Mouse (Mus musculus) forebrain, postnatal 0 days (tissue): ENCODE measurements around the gene Acot7. TPM values are rescaled to one million over a fixed set of nuclear protein-coding genes. Genes with fewer than 3 reads are reported as not detected.
A peak's percentile ranks its signal among the peaks of the same experiment; 100 is the strongest.

Source experiments
- ATAC-seq: fragments of 200-750 bp; cut with Nextera tagmentation; 2 replicates; pipeline ENCODE4 v1.8.0; 2017; ENCODE audit warnings: mild to moderate bottlenecking, moderate library complexity
- DNase-seq: peaks from one replicate; pipeline ENCODE4 v3.0.0-alpha.2; 2015
- H3K27ac ChIP-seq: fragments of 300-500 bp; sonication (generic); 2 replicates; pipeline ENCODE4 v1.5.1; 2014; ENCODE audit warnings: low read depth, mild to moderate bottlenecking, antibody characterized with exemption, low read length, moderate library complexity, mixed read lengths
- H3K27me3 ChIP-seq: fragments of 300-500 bp; sonication (generic); 2 replicates; pipeline ENCODE4 v1.6.1; 2014; ENCODE audit warnings: mild to moderate bottlenecking, low read length, mixed read lengths; ENCODE audit not compliant: insufficient read depth
- H3K36me3 ChIP-seq: fragments of 300-500 bp; sonication (generic); 2 replicates; pipeline ENCODE4 v1.6.1; 2014; ENCODE audit warnings: mild to moderate bottlenecking, moderate library complexity; ENCODE audit not compliant: insufficient read depth
- H3K4me1 ChIP-seq: fragments of 300-500 bp; sonication (generic); 2 replicates; pipeline ENCODE4 v1.6.1; 2014; ENCODE audit warnings: antibody characterized with exemption; ENCODE audit not compliant: insufficient read depth
- H3K4me2 ChIP-seq: fragments of 300-500 bp; sonication (generic); 2 replicates; pipeline ENCODE4 v1.6.1; 2014; ENCODE audit warnings: low read depth, mild to moderate bottlenecking, moderate library complexity
- H3K4me3 ChIP-seq: fragments of 300-500 bp; sonication (generic); 2 replicates; pipeline ENCODE4 v1.5.1; 2014; ENCODE audit warnings: low read depth, low read length, mixed read lengths
- H3K9ac ChIP-seq: fragments of 300-500 bp; sonication (generic); 2 replicates; pipeline ENCODE4 v1.6.1; 2014; ENCODE audit warnings: mild to moderate bottlenecking
- H3K9me3 ChIP-seq: fragments of 300-500 bp; sonication (generic); 2 replicates; pipeline ENCODE4 v1.6.1; 2016; ENCODE audit warnings: low read length
- CTCF ChIP-seq: sonication (generic); IDR thresholded peaks from 2 replicates; pipeline ENCODE4 v1.5.1; 2016; ENCODE audit warnings: antibody characterized with exemption, control low read depth, low read depth
- WGBS: fragments of 180-500 bp; shearing (Covaris S2); extraction: QIAGEN DNeasy Blood & Tissue Kit; methylation state at CpG from one replicate; pipeline ENCODE4 v1.1.7; 2014; 5-methylcytosine and 5-hydroxymethylcytosine counted together
- polyA plus RNA-seq: library from polyadenylated mRNA; unstranded; fragments of >200 nt; fragmentation: Nextera tagmentation; extraction: Ambion mirVana; gene quantifications from 2 replicates; pipeline ENCODE4 v1.2.1, GENCODE M21; 2015
- total RNA-seq: library from RNA; depleted of rRNA; stranded (reverse); fragments of >200 nt; gene quantifications from 2 replicates; pipeline ENCODE4 v1.2.3, GENCODE M21; 2014

Gene Acot7
- total and polyA plus RNA-seq, 2 experiments from 2014 or later: 193 to 466 TPM

DNA sequence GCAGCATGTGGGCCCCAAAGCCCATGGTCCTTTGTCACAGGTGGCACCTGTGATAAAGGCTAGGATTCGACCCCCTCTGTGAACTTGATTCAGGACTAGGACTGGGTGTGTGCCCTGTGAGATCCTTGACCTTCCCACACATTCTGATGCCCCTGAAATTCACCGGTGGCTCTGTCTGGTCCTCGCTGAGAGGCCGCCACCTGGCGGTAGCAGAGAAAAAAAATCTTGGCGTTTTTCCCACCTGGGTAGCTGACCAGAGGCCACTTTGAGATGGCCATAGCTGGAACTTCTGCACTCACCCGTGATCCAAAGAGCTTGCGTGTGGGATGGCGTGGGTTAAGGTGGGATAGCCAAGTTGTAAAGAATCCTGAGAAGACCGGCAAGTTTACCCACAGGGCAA, 107.6 kb downstream of the Acot7 start:
- Histone ChIP-seq H3K27ac (no peak overlapping the region), H3K9me3 (no peaks in the 10 kb centered on the region), H3K27me3 (peaks cover 65% of the 10 kb centered on the region), H3K36me3 (peaks cover 4% of the 10 kb centered on the region; the same call in 1 of the 2 replicates), H3K9ac (no peak overlapping the region), H3K4me1 (peaks cover 9% of the 10 kb centered on the region; the same call in 1 of the 2 replicates), H3K4me3 (no peak overlapping the region), H3K4me2 (no peak overlapping the region)
- TF ChIP-seq CTCF: peak; percentile 70
- no peak for ATAC-seq
- peak; percentile 69 for DNase-seq
- WGBS: 3% methylated on average over 10 of the region's 10 CpGs

DNA sequence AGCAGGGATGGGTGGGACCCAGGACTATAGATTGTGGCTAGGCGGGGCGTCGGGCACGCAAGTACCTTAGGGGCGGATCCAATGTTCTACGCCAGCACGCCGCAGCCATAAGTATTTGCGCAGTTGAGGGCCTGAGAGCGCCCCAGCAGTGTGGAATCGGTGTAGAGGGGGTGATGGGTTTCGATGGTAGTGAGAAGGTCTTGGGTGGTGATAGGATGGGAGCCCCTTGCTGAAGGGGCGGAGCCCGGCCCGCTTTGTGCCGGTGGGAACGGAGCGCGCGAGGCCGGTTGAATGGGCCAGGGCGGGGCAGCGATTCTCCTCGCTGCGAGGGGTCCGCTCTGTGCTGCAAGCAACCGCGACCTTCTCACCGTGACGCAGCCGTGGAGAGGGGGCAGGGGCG, 108.2 kb downstream of the Acot7 start:
- Histone ChIP-seq H3K27ac (no peak overlapping the region), H3K36me3 (no peaks in the 10 kb centered on the region), H3K9me3 (no peaks in the 10 kb centered on the region), H3K4me2 (peak overlapping the region; percentile 76), H3K9ac (peak overlapping the region; percentile 57), H3K4me3 (peak overlapping the region; percentile 37), H3K4me1 (peaks cover 14% of the 10 kb centered on the region; the same call in 1 of the 2 replicates), H3K27me3 (peaks cover 64% of the 10 kb centered on the region)
- 3% methylated on average over 32 of the region's 32 CpGs for WGBS
- TF ChIP-seq CTCF: no peak
- DNase-seq (peak; percentile 63), ATAC-seq (peak; percentile 40)

DNA sequence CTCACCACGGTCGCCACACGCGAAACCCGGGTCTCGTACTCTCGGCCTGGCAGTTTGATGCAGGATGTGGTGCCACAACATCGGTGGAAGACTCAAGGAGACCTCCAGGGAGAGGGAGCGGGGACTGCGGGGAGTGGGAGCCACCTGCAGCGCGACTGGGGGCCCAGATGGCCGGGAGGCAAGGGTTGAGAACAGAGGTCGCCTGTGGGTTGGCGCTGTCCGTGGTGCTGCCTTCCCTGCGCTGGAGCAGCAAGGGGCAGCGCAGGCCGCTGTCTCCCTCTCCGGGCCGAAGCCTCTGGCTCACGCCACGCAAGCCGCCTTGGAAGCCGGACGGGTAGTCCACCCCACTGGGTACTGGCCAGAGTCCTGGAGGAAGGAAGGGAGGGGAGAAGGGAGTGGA, 109.0 kb downstream of the Acot7 start:
- H3K36me3 ChIP-seq: no peaks in the 10 kb centered on the region
- peaks cover 14% of the 10 kb centered on the region; the same call in 1 of the 2 replicates for H3K4me1 ChIP-seq
- TF ChIP-seq CTCF: no peak
- WGBS: 5% methylated on average over 26 of the region's 26 CpGs
- DNase-seq (no peak), ATAC-seq (no peak)
- H3K27ac ChIP-seq: no peak overlapping the region
- H3K9me3 ChIP-seq: no peaks in the 10 kb centered on the region
- H3K9ac ChIP-seq: peak overlapping the region; percentile 57
- peak overlapping the region; percentile 76 for H3K4me2 ChIP-seq
- peaks cover 64% of the 10 kb centered on the region for H3K27me3 ChIP-seq
- H3K4me3 ChIP-seq: peak overlapping the region; percentile 37

DNA sequence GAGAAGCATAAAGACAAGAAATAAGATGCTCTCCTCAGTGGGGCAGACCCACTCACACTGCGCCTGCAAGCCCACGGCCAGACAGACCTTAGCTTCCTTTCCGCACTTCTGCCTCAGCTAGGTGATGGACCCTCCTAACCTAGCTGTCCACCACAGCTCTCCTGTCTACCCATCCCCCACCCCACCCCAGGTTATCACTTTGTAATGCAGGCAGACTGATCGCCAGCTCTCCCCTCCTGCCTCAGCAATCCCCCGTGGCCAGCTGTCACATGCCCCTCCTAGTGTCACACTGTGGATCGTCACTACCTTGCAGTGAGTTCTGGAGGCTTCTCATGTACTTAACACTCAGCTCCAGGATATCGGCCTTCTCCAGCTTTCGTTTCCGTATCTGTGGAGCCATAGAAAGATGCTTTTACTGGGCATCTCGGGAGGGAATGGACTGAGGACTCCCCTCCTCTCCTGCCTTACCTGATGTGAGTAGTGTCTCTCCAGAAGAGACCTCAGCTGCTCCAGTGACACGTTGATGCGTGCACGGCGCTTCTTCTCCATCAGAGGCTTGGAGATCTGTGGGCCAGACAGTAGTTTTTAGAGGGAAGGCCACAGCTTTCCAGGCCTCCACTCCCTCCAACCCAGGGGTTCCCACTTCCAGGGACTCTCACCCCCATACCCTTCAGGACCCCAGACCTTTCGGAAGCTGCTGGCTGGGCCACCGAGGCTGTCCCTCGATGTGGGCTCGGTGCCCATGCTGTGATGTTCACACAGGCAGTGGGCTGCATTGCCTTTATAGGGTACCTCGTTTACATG, 109.6 kb downstream of the Acot7 start:
- H3K4me2 ChIP-seq: peak overlapping the region; percentile 76
- no peak for TF ChIP-seq CTCF
- WGBS: 11% methylated on average over 19 of the region's 19 CpGs

DNA sequence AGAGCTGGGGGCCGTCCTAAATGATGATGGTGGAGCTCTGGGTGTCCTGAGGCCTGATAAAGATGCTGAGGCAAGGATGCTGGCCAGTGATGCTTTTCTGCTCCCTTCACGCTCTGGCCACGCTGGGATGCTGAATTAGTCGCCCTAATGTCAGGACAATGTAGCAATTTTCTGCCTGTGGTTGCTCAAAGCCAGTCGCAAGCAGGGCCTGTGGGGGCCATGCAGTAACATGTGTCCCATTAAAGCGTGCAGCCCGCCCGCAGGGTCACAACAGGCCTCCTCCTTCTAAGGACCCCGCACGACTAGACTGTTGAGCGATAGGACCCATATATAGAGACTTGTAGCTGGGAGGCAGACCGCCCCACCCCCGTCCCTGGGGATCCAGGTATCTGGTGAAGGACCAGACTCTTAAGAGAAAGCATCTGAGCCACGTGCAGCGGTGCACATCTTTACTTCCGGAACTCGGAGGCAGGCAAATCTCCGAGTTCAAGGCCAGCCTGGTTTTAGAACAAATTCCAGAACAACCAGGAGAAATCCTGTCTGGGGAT, 110.5 kb downstream of the Acot7 start:
- H3K4me3 ChIP-seq: no peak overlapping the region
- no peak for ATAC-seq
- no peak for DNase-seq
- H3K27ac ChIP-seq: no peak overlapping the region
- peaks cover 66% of the 10 kb centered on the region for H3K27me3 ChIP-seq
- H3K9me3 ChIP-seq: no peaks in the 10 kb centered on the region
- no peak overlapping the region for H3K4me2 ChIP-seq
- WGBS: 40% methylated on average over 18 of the region's 18 CpGs
- H3K9ac ChIP-seq: no peak overlapping the region
- H3K36me3 ChIP-seq: no peaks in the 10 kb centered on the region
- H3K4me1 ChIP-seq: peaks cover 14% of the 10 kb centered on the region; the same call in 1 of the 2 replicates
- TF ChIP-seq CTCF: no peak

More for the DNA sequence above, 109.6 kb downstream of the Acot7 start:
- H3K9me3 ChIP-seq: no peaks in the 10 kb centered on the region
- H3K27ac ChIP-seq: no peak overlapping the region
- no peaks in the 10 kb centered on the region for H3K36me3 ChIP-seq
- ATAC-seq (no peak), DNase-seq (no peak)
- H3K4me1 ChIP-seq: peaks cover 14% of the 10 kb centered on the region; the same call in 1 of the 2 replicates
- peaks cover 64% of the 10 kb centered on the region for H3K27me3 ChIP-seq
- no peak overlapping the region for H3K9ac ChIP-seq
- H3K4me3 ChIP-seq: 0 out of 2 replicates have a peak overlapping the region, but pooled peaks have one; percentile 37

DNA sequence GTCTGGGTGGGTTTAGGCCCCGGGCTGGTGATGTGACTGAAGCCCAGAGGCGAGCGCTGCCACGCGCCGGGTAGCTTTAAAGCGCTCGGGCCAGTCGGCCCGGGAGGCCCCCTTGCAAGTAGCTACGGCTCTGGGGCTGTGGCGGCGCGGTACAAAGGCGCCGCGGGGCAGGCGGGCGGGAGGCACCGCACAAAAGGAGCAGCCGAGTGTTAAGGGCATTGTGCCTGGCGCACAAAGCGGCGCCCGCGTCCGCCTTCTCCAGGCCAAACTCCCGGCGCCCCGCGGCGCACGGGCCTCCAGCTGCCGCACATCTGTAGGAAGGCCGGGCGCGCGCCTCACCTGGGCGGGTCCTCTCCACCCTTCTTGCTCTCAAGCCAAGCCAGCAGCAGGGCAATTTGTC, 112.5 kb downstream of the Acot7 start:
- no peaks in the 10 kb centered on the region for H3K9me3 ChIP-seq
- no peak for DNase-seq
- no peaks in the 10 kb centered on the region for H3K36me3 ChIP-seq
- TF ChIP-seq CTCF: no peak
- H3K4me2 ChIP-seq: peak overlapping the region; percentile 65
- WGBS: 3% methylated on average over 39 of the region's 39 CpGs
- peak overlapping the region; percentile 46 for H3K9ac ChIP-seq
- ATAC-seq: peak; percentile 40
- peaks cover 14% of the 10 kb centered on the region; the same call in 1 of the 2 replicates for H3K4me1 ChIP-seq
- H3K27me3 ChIP-seq: peaks cover 72% of the 10 kb centered on the region
- H3K4me3 ChIP-seq: peak overlapping the region; percentile 33
- H3K27ac ChIP-seq: no peak overlapping the region

DNA sequence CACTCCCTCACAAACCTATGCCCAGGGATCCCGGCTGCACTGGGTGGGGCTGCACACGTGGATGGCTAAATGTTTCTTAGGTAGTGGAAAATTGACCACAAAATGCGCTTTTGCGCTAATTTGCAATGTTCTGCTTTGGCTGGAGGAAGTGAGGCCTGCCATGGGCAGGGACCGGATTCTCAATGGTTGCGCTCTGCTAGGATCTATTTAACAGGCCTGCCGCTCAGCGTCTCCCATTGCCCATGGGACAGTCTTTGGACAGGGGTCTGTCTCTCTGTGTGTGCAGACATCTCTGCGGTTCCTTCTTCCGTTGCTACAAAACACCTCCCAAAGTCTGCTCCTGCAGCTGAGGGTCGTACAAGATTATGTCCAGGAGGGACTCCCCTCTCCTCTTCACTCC, 113.1 kb downstream of the Acot7 start:
- Histone ChIP-seq H3K27me3 (peaks cover 71% of the 10 kb centered on the region), H3K4me2 (peak overlapping the region; percentile 65), H3K4me1 (peaks cover 14% of the 10 kb centered on the region; the same call in 1 of the 2 replicates), H3K4me3 (peak overlapping the region; percentile 33; the same call in 1 of the 2 replicates), H3K9ac (no peak overlapping the region), H3K36me3 (no peaks in the 10 kb centered on the region), H3K9me3 (no peaks in the 10 kb centered on the region), H3K27ac (no peak overlapping the region)
- DNase-seq (no peak), ATAC-seq (no peak)
- no peak for TF ChIP-seq CTCF
- 12% methylated on average over 11 of the region's 11 CpGs for WGBS
